Mouse (Mus musculus) heart, postnatal 36 days (tissue): ENCODE measurements at regions not wholly inside any gene's neighbourhood (a gene's known extent, or its start where the extent isn't known, plus 50 kb on each side); places are given as distances from the start of the nearest gene placed in this dataset.

Source experiments
- DNase-seq, 2 experiments: peaks; one replicate each; pipeline ENCODE4 v3.0.0; 2021 to 2022
- intact Hi-C: fragments of 180-260 bp; cut with DNase I; formaldehyde crosslinking; loops from one replicate; pipeline ENCODE4 v1.15.1; 2025

DNA sequence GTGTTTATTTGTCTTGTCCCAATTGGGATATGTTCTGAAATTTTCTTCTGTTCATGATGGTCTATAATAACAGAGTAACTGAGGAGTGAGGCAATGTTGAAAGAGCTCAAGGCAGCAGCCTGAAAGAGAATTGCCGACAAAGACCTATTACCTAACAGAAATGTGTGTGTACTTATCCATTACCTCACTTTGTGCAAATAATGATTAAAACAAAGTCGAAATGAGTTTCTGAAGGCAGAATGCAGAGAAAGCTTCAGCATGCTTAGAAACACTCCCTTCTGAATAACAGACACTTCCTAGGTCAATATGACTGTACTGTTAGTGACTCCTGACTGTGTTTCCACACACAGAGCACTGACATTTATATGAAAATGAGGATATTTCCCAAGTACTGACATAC is 63.0 kb downstream of the Kbtbd8 start:
- intact Hi-C loops, result no loop called here
- no peak for DNase-seq

GRCm38 (mm10) chr6:95182238-95182637 is 65.2 kb downstream of the Kbtbd8 start:
- DNase-seq, result no peak
- intact Hi-C loops, result no loop called here

DNA sequence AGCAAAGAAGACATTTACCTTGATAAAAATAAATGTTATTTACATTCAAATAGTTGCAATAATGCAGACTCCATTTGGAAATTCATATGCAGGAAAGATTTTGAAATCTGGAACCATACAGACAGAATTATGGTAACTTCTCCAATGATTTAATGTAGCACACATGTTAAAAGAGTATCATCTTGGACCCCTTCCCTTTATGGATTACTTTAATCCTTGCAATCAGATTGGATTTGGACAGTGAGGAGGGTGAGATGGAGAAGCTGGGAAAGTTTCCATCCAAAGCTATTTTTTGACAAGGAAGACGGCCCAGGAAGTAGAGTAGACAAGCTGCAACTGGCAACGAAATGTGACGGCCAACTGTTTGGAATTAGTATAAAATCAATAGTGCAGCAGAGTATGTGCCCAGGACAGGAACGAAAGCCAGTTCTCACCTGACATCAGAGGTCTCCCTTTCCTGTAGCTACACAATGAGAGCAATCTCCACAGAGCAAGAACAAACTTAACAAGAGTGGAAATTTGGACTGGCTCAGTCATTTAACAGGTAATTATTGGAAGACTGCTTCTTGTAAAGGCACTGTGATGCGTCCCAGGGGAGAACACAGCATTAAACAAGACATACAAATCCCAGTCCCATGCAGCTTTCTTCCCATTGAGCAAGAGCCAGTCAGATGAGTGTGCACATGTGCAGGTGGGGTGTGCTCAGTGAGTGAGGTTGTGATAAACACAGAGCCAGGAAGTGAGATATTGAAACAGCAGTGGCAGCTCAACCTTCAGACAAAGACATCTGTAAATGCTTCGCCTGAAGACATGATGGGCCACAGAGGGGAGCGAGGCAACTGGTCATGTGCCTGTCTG is 68.3 kb downstream of the Kbtbd8 start:
- DNase-seq, result no peak
- intact Hi-C loops, result no loop called here

GRCm38 (mm10) chr6:95196631-95197030 is 79.6 kb downstream of the Kbtbd8 start:
- intact Hi-C loops, result no loop called here
- DNase-seq, result no peak

- intact Hi-C loops, result no loop called here
- DNase-seq, result no peak
Observed at GRCm38 (mm10) chr6:95198611-95199010, 81.6 kb downstream of the Kbtbd8 start.

DNA sequence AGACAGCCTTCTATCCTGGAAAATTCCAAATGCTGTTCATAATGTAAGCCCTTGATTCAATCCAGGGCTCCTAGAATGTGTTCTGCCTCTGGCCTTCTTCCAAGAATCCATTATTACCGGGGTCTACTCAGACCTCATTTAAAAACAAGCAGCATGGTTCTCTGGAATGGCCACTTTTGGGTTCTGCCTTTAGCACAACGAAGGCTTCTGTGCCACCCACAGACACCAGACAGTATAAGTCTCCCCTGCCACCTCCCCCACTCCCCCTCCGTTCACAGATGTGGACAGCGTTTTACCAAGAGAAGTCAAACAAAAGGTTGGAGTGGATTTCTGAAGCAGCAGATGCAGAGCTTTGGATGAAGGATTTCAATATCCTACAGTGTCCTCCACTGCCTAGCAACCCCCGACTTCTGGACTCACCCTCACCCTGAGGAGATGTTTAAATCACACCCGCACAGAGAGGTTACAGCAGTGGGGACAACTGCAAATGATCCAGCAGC is 85.3 kb downstream of the Kbtbd8 start:
- DNase-seq, result no peak
- intact Hi-C loops, result no loop called here

GRCm38 (mm10) chr6:95202978-95203377 is 85.9 kb downstream of the Kbtbd8 start:
- DNase-seq, result no peak

GRCm38 (mm10) chr6:95204231-95204630 is 87.2 kb downstream of the Kbtbd8 start:
- intact Hi-C loops, result no loop called here
- no peak for DNase-seq

More at GRCm38 (mm10) chr6:95202978-95203377, 85.9 kb downstream of the Kbtbd8 start:
- intact Hi-C loops, result no loop called here

- intact Hi-C loops, result loop anchor here (5.0 kb wide), 1 partner anchor 1795 kb away; no protein-coding TSS in a partner anchor
- peak; percentile 7 to 27 for DNase-seq
Observed at GRCm38 (mm10) chr6:95207063-95207462, 90.0 kb downstream of the Kbtbd8 start.

DNA sequence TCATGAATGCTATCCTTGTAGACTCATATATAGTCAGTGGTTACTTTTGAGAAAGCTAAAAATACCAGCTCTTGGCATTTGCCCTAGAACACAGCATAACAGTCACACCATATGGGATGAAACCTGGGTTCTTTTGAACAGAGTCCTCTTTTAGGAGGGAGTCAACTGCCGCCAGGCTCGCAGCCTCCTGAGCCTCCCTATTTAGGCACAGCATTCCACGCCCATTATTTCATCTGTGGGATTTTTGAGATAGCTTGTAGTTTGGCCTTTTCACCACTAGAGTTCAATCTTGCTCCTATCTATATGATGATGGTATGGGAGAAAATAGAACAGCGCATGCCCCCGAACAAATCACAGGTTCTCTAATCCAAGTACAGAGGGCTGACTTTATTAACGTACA is 100.4 kb downstream of the Kbtbd8 start:
- intact Hi-C loops, result no loop called here
- no peak for DNase-seq

- DNase-seq, result no peak
- intact Hi-C loops, result no loop called here
Observed at GRCm38 (mm10) chr6:95218830-95219229, 101.8 kb downstream of the Kbtbd8 start.

GRCm38 (mm10) chr6:95223537-95223936 is 98.4 kb upstream of the Gm10234 start:
- DNase-seq, result peak; percentile 69 to 81
- intact Hi-C loops, result loop anchor here (5.0 to 10.0 kb wide), 2 partner anchors 331 to 1784 kb away; no protein-coding TSS in a partner anchor

DNA sequence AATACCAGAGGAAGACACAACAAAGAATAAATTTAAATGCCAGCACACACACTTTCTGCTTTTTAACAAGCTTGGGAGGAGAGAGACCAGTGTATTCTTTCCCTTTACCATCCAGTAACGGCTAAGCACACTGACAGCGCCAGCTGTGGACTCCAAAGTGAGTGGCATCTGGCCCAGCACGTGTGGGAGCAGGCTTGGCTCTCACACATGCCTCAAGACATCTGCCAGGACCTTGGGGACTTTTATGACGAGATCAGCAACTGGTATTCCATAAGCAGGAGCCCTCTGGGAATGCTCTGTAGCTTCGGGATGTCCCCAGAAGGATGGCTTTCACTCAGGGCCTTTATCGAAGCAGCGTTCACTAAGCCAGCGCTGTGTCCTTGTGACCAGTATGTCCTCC is 92.0 kb upstream of the Gm10234 start:
- intact Hi-C loops, result loop anchor here (10.0 kb wide), 1 partner anchor 325 kb away; no protein-coding TSS in a partner anchor
- DNase-seq, result no peak

DNA sequence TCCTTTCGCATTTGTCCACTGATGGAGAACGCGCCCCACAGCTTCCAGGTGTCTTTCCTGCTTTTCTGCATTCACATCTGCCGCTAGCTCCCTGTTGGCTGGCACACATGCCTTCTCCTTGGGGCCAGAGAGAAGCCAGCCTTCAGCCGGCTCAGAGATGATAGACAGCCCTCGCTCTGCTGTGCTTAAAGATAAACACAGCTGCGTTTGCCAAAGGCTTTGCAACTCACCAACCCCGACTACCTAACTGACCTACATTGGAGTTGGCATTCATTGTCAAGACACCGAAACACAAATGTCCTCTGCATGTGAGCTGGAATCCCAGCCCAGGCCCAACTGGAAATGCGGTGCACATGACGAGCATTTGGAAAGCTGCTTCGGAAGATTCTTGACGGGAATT is 87.2 kb upstream of the Gm10234 start:
- intact Hi-C loops, result no loop called here
- peak in 1 of 2 experiments; percentile 1 for DNase-seq

DNA sequence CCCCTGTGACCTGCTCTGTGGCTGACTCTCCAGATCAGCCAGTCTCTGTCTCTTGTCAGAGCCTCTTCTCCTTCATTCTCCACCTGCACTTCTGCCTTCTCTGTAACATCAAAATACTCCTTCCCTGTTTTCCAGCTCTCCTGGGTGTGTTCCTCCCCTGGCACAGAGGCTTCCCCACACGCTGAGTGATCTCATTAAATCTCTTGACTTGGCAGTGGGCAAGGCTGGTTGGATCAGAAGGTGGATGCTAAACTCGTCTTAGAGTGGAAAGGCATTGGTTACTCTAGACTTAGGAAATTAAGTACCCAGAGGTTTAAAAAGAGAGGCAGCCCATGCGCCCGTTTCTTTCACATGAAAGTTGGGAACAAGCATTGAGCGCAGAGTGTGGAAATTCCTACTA is 78.3 kb upstream of the Gm10234 start:
- intact Hi-C loops, result no loop called here
- no peak for DNase-seq

GRCm38 (mm10) chr6:95244911-95245310 is 77.0 kb upstream of the Gm10234 start:
- peak in 1 of 2 experiments; percentile 3 for DNase-seq
- intact Hi-C loops, result no loop called here

DNA sequence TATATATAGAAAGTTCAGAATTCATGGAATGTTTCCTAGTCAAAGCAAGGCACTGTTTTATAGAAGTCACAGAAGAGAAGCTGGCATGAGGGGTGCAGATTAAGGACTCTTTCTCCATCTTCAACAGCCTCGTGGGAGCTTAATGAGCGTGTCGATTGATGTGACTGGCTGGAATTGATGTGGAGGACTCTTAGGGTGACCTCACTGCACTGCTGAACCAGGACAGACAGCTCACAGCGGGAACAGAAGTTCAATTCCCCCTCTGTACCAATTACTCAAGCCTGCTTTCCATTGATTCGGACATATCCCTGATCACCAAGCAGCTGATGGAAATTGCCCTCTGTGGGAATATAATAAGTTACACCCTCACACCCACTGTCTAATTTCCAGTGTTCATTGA is 65.6 kb upstream of the Gm10234 start:
- DNase-seq, result no peak
- intact Hi-C loops, result no loop called here

- intact Hi-C loops, result no loop called here
Observed at GRCm38 (mm10) chr6:95261001-95261400, 60.9 kb upstream of the Gm10234 start.

DNA sequence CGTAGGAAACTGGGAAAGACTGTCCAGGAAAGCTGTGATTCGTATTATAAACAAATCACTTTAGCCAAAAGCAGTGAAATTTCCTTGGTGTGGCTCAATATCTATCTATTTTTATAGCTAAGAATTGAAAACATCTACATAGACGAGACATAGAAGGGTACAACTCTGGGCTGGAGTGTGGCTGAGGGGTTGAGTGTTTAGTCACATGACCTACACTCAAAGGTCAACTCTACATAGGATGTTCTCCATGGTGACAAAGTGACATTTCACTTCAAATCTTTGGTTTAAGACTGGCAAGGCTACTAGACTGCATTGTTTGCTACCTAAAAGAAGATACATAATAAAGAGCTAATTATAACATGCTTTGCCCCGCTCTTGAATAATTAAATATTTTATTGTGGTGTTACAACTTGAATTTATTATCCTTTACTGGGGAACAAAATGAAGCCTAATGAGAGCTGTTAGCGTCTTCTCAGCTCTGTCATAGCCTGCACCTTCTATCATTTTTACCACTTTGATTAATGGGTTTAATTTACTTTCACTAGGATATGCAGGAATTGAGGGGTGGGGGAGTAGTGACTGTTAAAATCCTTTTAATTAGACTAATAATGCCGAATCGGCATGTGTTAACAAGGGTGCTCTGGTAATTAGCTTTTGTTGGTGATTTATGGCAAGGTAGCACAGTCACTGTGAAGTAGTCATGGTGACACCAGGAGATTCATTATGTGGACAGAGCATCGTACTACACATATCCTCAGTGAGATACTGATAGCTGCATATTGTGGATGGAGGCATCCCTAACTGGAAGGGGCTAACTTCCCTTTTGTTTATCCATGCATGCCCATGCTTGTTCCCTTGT is 57.7 kb upstream of the Gm10234 start:
- no peak for DNase-seq

More at GRCm38 (mm10) chr6:95261001-95261400, 60.9 kb upstream of the Gm10234 start:
- DNase-seq, result no peak

GRCm38 (mm10) chr6:95269524-95269923 is 52.4 kb upstream of the Gm10234 start:
- intact Hi-C loops, result no loop called here
- no peak for DNase-seq

More for the DNA sequence above, 57.7 kb upstream of the Gm10234 start:
- intact Hi-C loops, result no loop called here
